Mouse (Mus musculus): ENCODE data around the gene Clec10a. TPM values are rescaled to one million over a fixed set of nuclear protein-coding genes. Genes with fewer than 3 reads are reported as not detected.

Clec10a gene
- polyA plus RNA-seq, 1 experiment from 2014 or later = 0.39 TPM

Other genes with a start within 250 kb of the Clec10a start
- 82.4 and 92.0 TPM in 2 replicates for gene Gps2, start 242.3 kb upstream of the Clec10a start, polyA plus RNA-seq (2016; fragmentation: Nextera tagmentation; extraction: Ambion mirVana)
- gene Eif5a, start 234.2 kb upstream of the Clec10a start, polyA plus RNA-seq (2016; fragmentation: Nextera tagmentation; extraction: Ambion mirVana) = 1,451 and 1,549 TPM in 2 replicates
- 5.5 and 6.0 TPM in 2 replicates for gene Ybx2, start 220.4 kb upstream of the Clec10a start, polyA plus RNA-seq (2016; fragmentation: Nextera tagmentation; extraction: Ambion mirVana)
- gene Slc2a4, start 208.0 kb upstream of the Clec10a start, polyA plus RNA-seq (2016; fragmentation: Nextera tagmentation; extraction: Ambion mirVana) = 12.3 and 12.4 TPM in 2 replicates
- 2.1 and 3.2 TPM in 2 replicates for gene Cldn7, start 191.4 kb upstream of the Clec10a start, polyA plus RNA-seq (2016; fragmentation: Nextera tagmentation; extraction: Ambion mirVana)
- 23.0 and 24.3 TPM in 2 replicates for gene Ctdnep1, start 175.0 kb upstream of the Clec10a start, polyA plus RNA-seq (2016; fragmentation: Nextera tagmentation; extraction: Ambion mirVana)
- gene Elp5, start 173.7 kb upstream of the Clec10a start, polyA plus RNA-seq (2016; fragmentation: Nextera tagmentation; extraction: Ambion mirVana) = 129 and 131 TPM in 2 replicates
- gene Gabarap, start 165.1 kb upstream of the Clec10a start, polyA plus RNA-seq (2016; fragmentation: Nextera tagmentation; extraction: Ambion mirVana) = 577 and 592 TPM in 2 replicates
- gene Phf23, start 160.4 kb upstream of the Clec10a start, polyA plus RNA-seq (2016; fragmentation: Nextera tagmentation; extraction: Ambion mirVana) = 89.4 and 92.5 TPM in 2 replicates
- 39.0 and 40.7 TPM in 2 replicates for gene Dvl2, start 155.6 kb upstream of the Clec10a start, polyA plus RNA-seq (2016; fragmentation: Nextera tagmentation; extraction: Ambion mirVana)
- gene Acadvl, start 140.8 kb upstream of the Clec10a start, polyA plus RNA-seq (2016; fragmentation: Nextera tagmentation; extraction: Ambion mirVana) = 59.1 and 63.7 TPM in 2 replicates
- 23.6 and 25.5 TPM in 2 replicates for gene Dlg4, start 139.3 kb upstream of the Clec10a start, polyA plus RNA-seq (2016; fragmentation: Nextera tagmentation; extraction: Ambion mirVana)
- 0.68 and 1.1 TPM in 2 replicates for gene Asgr1, start 102.1 kb upstream of the Clec10a start, polyA plus RNA-seq (2016; fragmentation: Nextera tagmentation; extraction: Ambion mirVana)
- 0.61 TPM in 1 of 2 replicates, not detected in the other for gene Asgr2, start 63.6 kb upstream of the Clec10a start, polyA plus RNA-seq (2016; fragmentation: Nextera tagmentation; extraction: Ambion mirVana)
- gene Mgl2, start 25.9 kb upstream of the Clec10a start, polyA plus RNA-seq (2016; fragmentation: Nextera tagmentation; extraction: Ambion mirVana) = 0.48 TPM in 1 of 2 replicates, not detected in the other
- gene Slc16a11, start 56.6 kb downstream of the Clec10a start, polyA plus RNA-seq (2016; fragmentation: Nextera tagmentation; extraction: Ambion mirVana) = 1.7 and 3.3 TPM in 2 replicates
- 13.6 and 16.3 TPM in 2 replicates for gene Slc16a13, start 64.9 kb downstream of the Clec10a start, polyA plus RNA-seq (2016; fragmentation: Nextera tagmentation; extraction: Ambion mirVana)
- 6.9 TPM in 2 replicates for gene Bcl6b, start 73.6 kb downstream of the Clec10a start, polyA plus RNA-seq (2016; fragmentation: Nextera tagmentation; extraction: Ambion mirVana)
- gene 0610010K14Rik, start 81.7 kb downstream of the Clec10a start, polyA plus RNA-seq (2016; fragmentation: Nextera tagmentation; extraction: Ambion mirVana) = 169 and 183 TPM in 2 replicates
- gene Gm21988, start 83.6 kb downstream of the Clec10a start, polyA plus RNA-seq (2016; fragmentation: Nextera tagmentation; extraction: Ambion mirVana) = 14.4 and 15.2 TPM in 2 replicates
- gene Rnasek, start 83.6 kb downstream of the Clec10a start, polyA plus RNA-seq (2016; fragmentation: Nextera tagmentation; extraction: Ambion mirVana) = 231 and 245 TPM in 2 replicates
- 2.8 and 3.0 TPM in 2 replicates for gene Alox12, start 99.2 kb downstream of the Clec10a start, polyA plus RNA-seq (2016; fragmentation: Nextera tagmentation; extraction: Ambion mirVana)
- not detected in 2 replicates for gene Alox12e, start 166.4 kb downstream of the Clec10a start, polyA plus RNA-seq (2016; fragmentation: Nextera tagmentation; extraction: Ambion mirVana)
- 0.13 TPM in 1 of 2 replicates, not detected in the other for gene Alox15, start 195.8 kb downstream of the Clec10a start, polyA plus RNA-seq (2016; fragmentation: Nextera tagmentation; extraction: Ambion mirVana)

Data from neural tube, embryonic 12.5 days (tissue).